Mouse (Mus musculus): Measurements from ENCODE around the gene Il18r1. TPM values are rescaled to one million over a fixed set of nuclear protein-coding genes. Genes with fewer than 3 reads are reported as not detected.

The Il18r1 gene
- polyA plus RNA-seq (2015; fragmentation: Nextera tagmentation; extraction: Ambion mirVana), result not detected in 2 replicates

GRCm38 (mm10) chr1:40465477-40466430 lies at the start of gene Il18r1:
Gene Il18r1 (plus strand): TSS chr1:40465552.
- no peak within 1 kb of the TSS for H3K9ac ChIP-seq
- H3K4me1 ChIP-seq, result no peaks in the 10 kb centered on the region
- H3K9me3 ChIP-seq, result no peaks in the 10 kb centered on the region
- WGBS, result 53% methylated on average over 20 of the region's 20 CpGs
- H3K27me3 ChIP-seq (replicated peaks), result no peaks in the 10 kb centered on the region
- H3K4me3 ChIP-seq, result no peak within 1 kb of the TSS
- H3K36me3 ChIP-seq (replicated peaks), result no peaks in the 10 kb centered on the region
- no peak for ATAC-seq (replicated peaks)
- H3K4me2 ChIP-seq, result no peak within 1 kb of the TSS
- H3K27ac ChIP-seq, result no peak within 1 kb of the TSS

- Histone ChIP-seq H3K9ac (no peak overlapping the region), H3K27me3 (replicated peaks) (no peaks in the 10 kb centered on the region), H3K4me3 (no peak overlapping the region), H3K9me3 (no peaks in the 10 kb centered on the region), H3K27ac (no peak overlapping the region), H3K36me3 (replicated peaks) (no peaks in the 10 kb centered on the region), H3K4me1 (no peaks in the 10 kb centered on the region), H3K4me2 (no peak overlapping the region)
- ATAC-seq (replicated peaks), result no peak
- 94% methylated on average over 2 of the region's 2 CpGs for WGBS
Measured at GRCm38 (mm10) chr1:40417034-40417433, 48.3 kb upstream of the Il18r1 start.

GRCm38 (mm10) chr1:40418512-40418911 lies 46.8 kb upstream of the Il18r1 start:
- no peaks in the 10 kb centered on the region for H3K36me3 ChIP-seq (replicated peaks)
- no peak overlapping the region for H3K27ac ChIP-seq
- no peak overlapping the region for H3K4me3 ChIP-seq
- 83% methylated on average over 5 of the region's 5 CpGs for WGBS
- H3K9me3 ChIP-seq, result no peaks in the 10 kb centered on the region
- H3K4me2 ChIP-seq, result no peak overlapping the region
- no peak for ATAC-seq (replicated peaks)
- no peaks in the 10 kb centered on the region for H3K4me1 ChIP-seq
- H3K9ac ChIP-seq, result no peak overlapping the region
- no peaks in the 10 kb centered on the region for H3K27me3 ChIP-seq (replicated peaks)

GRCm38 (mm10) chr1:40423892-40424291 lies 41.5 kb upstream of the Il18r1 start:
- ATAC-seq (replicated peaks), result no peak
- WGBS, result 90% methylated on average over 6 of the region's 6 CpGs
- Histone ChIP-seq H3K4me2 (no peak overlapping the region), H3K27ac (no peak overlapping the region), H3K4me3 (no peak overlapping the region), H3K9ac (no peak overlapping the region), H3K27me3 (replicated peaks) (no peaks in the 10 kb centered on the region), H3K9me3 (no peaks in the 10 kb centered on the region), H3K4me1 (no peaks in the 10 kb centered on the region), H3K36me3 (replicated peaks) (no peaks in the 10 kb centered on the region)

GRCm38 (mm10) chr1:40427270-40427669 lies 38.1 kb upstream of the Il18r1 start:
- H3K4me2 ChIP-seq, result no peak overlapping the region
- H3K4me1 ChIP-seq, result no peaks in the 10 kb centered on the region
- no peak overlapping the region for H3K4me3 ChIP-seq
- ATAC-seq (replicated peaks), result no peak
- no peaks in the 10 kb centered on the region for H3K9me3 ChIP-seq
- 93% methylated on average over 9 of the region's 9 CpGs for WGBS
- H3K36me3 ChIP-seq (replicated peaks), result no peaks in the 10 kb centered on the region
- H3K27ac ChIP-seq, result no peak overlapping the region
- no peaks in the 10 kb centered on the region for H3K27me3 ChIP-seq (replicated peaks)
- no peak overlapping the region for H3K9ac ChIP-seq

- no peak overlapping the region for H3K27ac ChIP-seq
- no peak for ATAC-seq (replicated peaks)
- H3K9me3 ChIP-seq, result no peaks in the 10 kb centered on the region
- no peak overlapping the region for H3K4me2 ChIP-seq
- no peak overlapping the region for H3K9ac ChIP-seq
- WGBS, result 93% methylated on average over 1 of the region's 1 CpGs
- H3K4me1 ChIP-seq, result no peaks in the 10 kb centered on the region
- no peaks in the 10 kb centered on the region for H3K36me3 ChIP-seq (replicated peaks)
- H3K4me3 ChIP-seq, result no peak overlapping the region
- no peaks in the 10 kb centered on the region for H3K27me3 ChIP-seq (replicated peaks)
Measured at GRCm38 (mm10) chr1:40427901-40428300, 37.5 kb upstream of the Il18r1 start.

- Histone ChIP-seq H3K9ac (no peak within 1 kb of the TSS), H3K9me3 (no peaks in the 10 kb centered on the region), H3K36me3 (replicated peaks) (no peaks in the 10 kb centered on the region), H3K27ac (no peak within 1 kb of the TSS), H3K4me3 (no peak within 1 kb of the TSS), H3K4me2 (no peak within 1 kb of the TSS), H3K27me3 (replicated peaks) (no peaks in the 10 kb centered on the region), H3K4me1 (no peaks in the 10 kb centered on the region)
- WGBS, result 84% methylated on average over 5 of the region's 5 CpGs
- no peak for ATAC-seq (replicated peaks)
Measured at GRCm38 (mm10) chr1:40428910-40429675, 36.3 kb upstream of the Il18r1 start, which contains the start of gene Il1rl1. Gene Il1rl1 (plus strand): TSS chr1:40429570.

- no peak overlapping the region for H3K4me3 ChIP-seq
- no peak for ATAC-seq (replicated peaks)
- H3K4me2 ChIP-seq, result no peak overlapping the region
- H3K4me1 ChIP-seq, result no peaks in the 10 kb centered on the region
- H3K27ac ChIP-seq, result no peak overlapping the region
- WGBS, result 96% methylated on average over 4 of the region's 4 CpGs
- no peak overlapping the region for H3K9ac ChIP-seq
- H3K36me3 ChIP-seq (replicated peaks), result no peaks in the 10 kb centered on the region
- H3K9me3 ChIP-seq, result no peaks in the 10 kb centered on the region
- H3K27me3 ChIP-seq (replicated peaks), result no peaks in the 10 kb centered on the region
Measured at GRCm38 (mm10) chr1:40430143-40430834, 35.1 kb upstream of the Il18r1 start.

- no peaks in the 10 kb centered on the region for H3K36me3 ChIP-seq (replicated peaks)
- H3K9ac ChIP-seq, result no peak overlapping the region
- H3K4me1 ChIP-seq, result no peaks in the 10 kb centered on the region
- WGBS, result 85% methylated on average over 2 of the region's 2 CpGs
- ATAC-seq (replicated peaks), result no peak
- H3K4me3 ChIP-seq, result no peak overlapping the region
- no peak overlapping the region for H3K4me2 ChIP-seq
- H3K27me3 ChIP-seq (replicated peaks), result no peaks in the 10 kb centered on the region
- no peak overlapping the region for H3K27ac ChIP-seq
- H3K9me3 ChIP-seq, result no peaks in the 10 kb centered on the region
Measured at GRCm38 (mm10) chr1:40432169-40432568, 33.2 kb upstream of the Il18r1 start.

GRCm38 (mm10) chr1:40435936-40436335 lies 29.4 kb upstream of the Il18r1 start:
- no peak for ATAC-seq (replicated peaks)
- Histone ChIP-seq H3K27ac (no peak overlapping the region), H3K4me1 (no peaks in the 10 kb centered on the region)

GRCm38 (mm10) chr1:40437340-40437739 lies 28.0 kb upstream of the Il18r1 start:
- 92% methylated on average over 2 of the region's 2 CpGs for whole genome bisulfite sequencing
- no peak for ATAC-seq (replicated peaks)
- no peaks in the 10 kb centered on the region for H3K4me1 ChIP-seq

More at GRCm38 (mm10) chr1:40435936-40436335, 29.4 kb upstream of the Il18r1 start:
- H3K9ac ChIP-seq, result no peak overlapping the region
- no peak overlapping the region for H3K4me3 ChIP-seq
- H3K36me3 ChIP-seq (replicated peaks), result no peaks in the 10 kb centered on the region
- no peak overlapping the region for H3K4me2 ChIP-seq
- WGBS, result 88% methylated on average over 3 of the region's 3 CpGs
- no peaks in the 10 kb centered on the region for H3K27me3 ChIP-seq (replicated peaks)
- no peaks in the 10 kb centered on the region for H3K9me3 ChIP-seq

GRCm38 (mm10) chr1:40439504-40439903 lies 25.8 kb upstream of the Il18r1 start:
- WGBS, result 58% methylated on average over 8 of the region's 8 CpGs
- Histone ChIP-seq H3K4me3 (no peak overlapping the region), H3K9me3 (no peaks in the 10 kb centered on the region), H3K27me3 (replicated peaks) (no peaks in the 10 kb centered on the region), H3K36me3 (replicated peaks) (no peaks in the 10 kb centered on the region), H3K4me2 (no peak overlapping the region), H3K9ac (no peak overlapping the region), H3K27ac (no peak overlapping the region), H3K4me1 (no peaks in the 10 kb centered on the region)
- ATAC-seq (replicated peaks), result no peak

More at GRCm38 (mm10) chr1:40437340-40437739, 28.0 kb upstream of the Il18r1 start:
- no peaks in the 10 kb centered on the region for H3K9me3 ChIP-seq
- no peak overlapping the region for H3K4me2 ChIP-seq
- no peaks in the 10 kb centered on the region for H3K36me3 ChIP-seq (replicated peaks)
- H3K27me3 ChIP-seq (replicated peaks), result no peaks in the 10 kb centered on the region
- H3K27ac ChIP-seq, result no peak overlapping the region
- H3K9ac ChIP-seq, result no peak overlapping the region
- no peak overlapping the region for H3K4me3 ChIP-seq

Measured in midbrain, embryonic 15.5 days (tissue).